Mouse (Mus musculus) gastrocnemius, postnatal 36 days (tissue): ENCODE results near the gene Dock4. TPM values are rescaled to one million over a fixed set of nuclear protein-coding genes. Genes with fewer than 3 reads are reported as not detected.

Experiments
- DNase-seq, 2 experiments: peaks; one replicate each; pipeline ENCODE4 v3.0.0; 2022
- intact Hi-C: fragments of 180-260 bp; cut with DNase I; formaldehyde crosslinking; loops from one replicate; pipeline ENCODE4 v1.15.1; 2025
- total RNA-seq, 2 experiments: library from RNA; stranded (reverse); gene quantifications; 2 replicates each; pipeline ENCODE4 v1.2.3; 2021

Dock4 gene
- total RNA-seq, 2 experiments from 2014 or later: 10.4 to 11.6 TPM

DNA sequence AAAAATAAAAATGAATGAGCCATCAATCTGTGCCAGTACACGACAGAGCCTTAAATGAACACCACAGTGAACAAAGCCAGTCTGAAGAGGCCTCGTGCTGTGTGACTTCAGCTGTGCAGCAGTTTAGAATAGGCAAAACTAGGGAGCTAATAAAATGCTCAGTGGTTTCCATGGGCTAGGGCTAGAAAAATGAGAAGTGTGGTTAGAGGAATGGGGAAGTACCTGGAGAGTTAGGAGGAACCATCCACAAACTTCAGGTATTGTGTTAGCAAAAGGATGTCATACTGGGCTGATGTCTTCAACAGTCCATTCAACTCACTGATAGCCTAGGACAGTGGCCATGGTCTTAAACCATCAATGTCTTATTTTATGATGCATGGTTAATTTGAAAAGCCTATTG, 263.3 kb downstream of the Dock4 start:
- intact Hi-C loops: no loop called here
- DNase-seq: no peak

DNA sequence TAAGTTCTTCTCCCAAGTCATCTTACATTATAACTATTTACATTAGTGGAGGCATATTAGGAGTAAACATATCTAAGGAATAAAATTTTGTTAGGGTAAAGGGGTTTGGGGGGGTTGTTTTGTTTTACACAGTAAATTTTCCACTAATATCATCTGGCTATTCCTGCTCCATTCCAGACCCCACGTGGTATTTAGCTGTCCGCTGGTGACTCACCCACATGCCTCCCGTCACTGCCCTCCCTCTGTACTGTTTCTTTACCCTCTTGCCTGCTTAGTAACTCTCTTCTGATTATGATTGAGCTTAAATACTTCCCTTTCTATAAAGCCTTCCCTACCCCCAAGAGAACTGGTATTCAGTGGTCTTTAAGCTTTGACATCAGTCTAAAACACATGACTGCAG, 266.5 kb downstream of the Dock4 start:
- intact Hi-C loops: no loop called here
- DNase-seq: no peak

- no peak for DNase-seq
- intact Hi-C loops: no loop called here
Measured at GRCm38 (mm10) chr12:40714288-40714687, 268.5 kb downstream of the Dock4 start.

DNA sequence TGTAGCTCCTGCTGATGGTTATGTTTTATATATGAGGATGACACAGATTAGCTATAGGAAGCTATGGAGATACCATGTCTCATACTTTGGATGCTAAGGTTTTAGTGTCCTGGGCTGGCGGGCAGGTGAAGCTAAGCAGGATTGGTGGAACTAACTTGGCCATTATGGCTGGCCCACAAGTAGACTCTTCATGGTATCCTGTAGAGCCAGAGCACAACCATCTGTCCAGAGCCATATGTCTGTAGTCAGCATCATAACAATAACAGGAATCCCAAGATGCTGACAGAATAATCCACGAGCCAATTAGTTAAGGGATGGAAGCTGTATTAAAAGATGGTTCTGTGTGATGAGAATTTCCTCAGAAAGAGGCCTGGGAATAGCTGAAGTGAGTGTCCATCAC, 269.4 kb downstream of the Dock4 start:
- intact Hi-C loops: no loop called here
- no peak for DNase-seq

DNA sequence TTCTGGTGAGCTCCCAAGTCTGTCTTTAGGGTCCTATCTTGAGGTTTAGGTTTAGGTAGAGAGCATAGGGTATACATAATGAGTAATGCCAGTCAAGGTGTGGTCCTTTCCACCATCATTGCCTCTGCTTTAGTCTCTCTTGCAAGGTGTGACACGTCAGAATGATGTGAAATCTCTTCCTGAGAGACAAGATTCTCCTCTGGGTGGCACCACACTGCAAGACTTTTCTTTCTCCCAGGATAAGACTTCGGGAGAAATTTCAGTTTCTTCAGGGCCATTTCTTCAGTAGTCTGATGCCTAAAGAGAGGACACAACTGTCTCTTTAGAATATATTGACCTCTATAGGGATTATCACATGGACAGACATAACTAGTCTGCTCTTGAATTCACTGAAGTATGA, 282.6 kb downstream of the Dock4 start:
- intact Hi-C loops: no loop called here
- DNase-seq: no peak

DNA sequence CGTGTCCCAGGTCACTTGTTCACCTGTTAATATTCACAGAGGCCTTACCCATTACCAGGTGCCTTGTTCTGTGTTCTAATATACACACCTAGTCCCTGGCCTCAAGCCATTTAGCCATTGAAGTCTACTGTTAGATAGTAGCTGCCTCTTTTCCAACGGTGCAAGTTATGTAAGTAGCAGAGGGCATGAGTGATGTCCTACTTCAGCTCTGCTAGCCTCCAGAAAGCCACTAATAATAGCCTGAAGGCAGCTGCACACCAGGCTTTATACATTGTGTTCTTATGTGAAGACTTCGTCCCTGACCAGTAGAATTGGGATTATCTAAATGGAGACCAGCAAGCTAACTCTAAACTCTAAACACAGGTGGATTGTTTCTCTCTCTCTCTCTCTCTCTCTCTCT, 285.0 kb downstream of the Dock4 start:
- intact Hi-C loops: no loop called here
- no peak for DNase-seq

- intact Hi-C loops: no loop called here
- no peak for DNase-seq
Measured at GRCm38 (mm10) chr12:40745501-40745900, 299.7 kb downstream of the Dock4 start.

- no peak for DNase-seq
- intact Hi-C loops: no loop called here
Measured at GRCm38 (mm10) chr12:40746081-40746480, 300.3 kb downstream of the Dock4 start.

- intact Hi-C loops: no loop called here
- DNase-seq: no peak
Measured at GRCm38 (mm10) chr12:40759281-40759680, 313.5 kb downstream of the Dock4 start.

- no peak for DNase-seq
- intact Hi-C loops: no loop called here
Measured at GRCm38 (mm10) chr12:40767258-40767816, 321.6 kb downstream of the Dock4 start.

- intact Hi-C loops: no loop called here
Measured at GRCm38 (mm10) chr12:40773091-40773490, 327.3 kb downstream of the Dock4 start.

DNA sequence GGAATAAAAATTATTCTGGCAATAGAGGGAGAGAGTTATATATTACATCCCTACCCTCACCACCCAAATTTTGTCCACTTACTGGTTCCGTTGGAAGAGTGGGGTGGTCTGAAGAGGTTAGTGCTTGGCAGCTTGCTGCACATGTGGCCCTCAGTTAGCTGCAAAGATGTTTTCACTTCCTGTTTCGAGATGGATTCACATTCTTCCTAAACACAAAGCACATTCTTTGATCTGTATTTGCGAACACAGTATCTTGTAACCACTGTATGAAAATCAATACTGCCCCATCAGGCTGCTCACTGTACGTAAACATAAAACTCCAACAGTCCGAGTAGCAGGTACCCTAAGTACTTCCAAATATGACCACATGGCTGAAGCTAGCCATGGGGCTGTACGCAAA, 335.8 kb downstream of the Dock4 start:
- no peak for DNase-seq
- intact Hi-C loops: no loop called here

More at GRCm38 (mm10) chr12:40773091-40773490, 327.3 kb downstream of the Dock4 start:
- no peak for DNase-seq

DNA sequence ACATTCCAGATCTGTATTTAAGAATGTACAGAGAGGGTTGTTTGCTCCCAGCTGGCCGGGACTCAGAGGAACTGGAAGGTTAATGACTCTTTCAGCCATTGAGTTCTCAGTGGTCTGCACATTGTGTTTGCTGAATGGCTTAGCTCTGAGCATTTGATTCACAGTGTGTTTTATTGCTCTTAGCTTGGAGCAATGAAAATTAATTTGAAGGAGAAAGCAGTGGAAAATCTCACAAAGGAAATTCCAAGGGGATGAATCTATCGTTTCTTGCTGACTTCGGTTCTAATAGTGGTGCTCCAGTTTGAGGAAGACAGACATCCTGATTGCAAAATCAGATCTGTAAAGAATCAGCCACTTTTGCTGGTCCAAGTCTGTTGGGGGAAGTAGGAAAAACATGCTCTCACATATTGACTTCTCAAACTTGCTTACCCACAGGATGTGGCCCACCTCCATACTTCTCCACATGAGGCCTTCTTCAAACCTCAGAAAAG, 342.9 kb downstream of the Dock4 start:
- no peak for DNase-seq
- intact Hi-C loops: no loop called here

- DNase-seq: no peak
- intact Hi-C loops: no loop called here
Measured at GRCm38 (mm10) chr12:40789379-40790361, 343.9 kb downstream of the Dock4 start.

DNA sequence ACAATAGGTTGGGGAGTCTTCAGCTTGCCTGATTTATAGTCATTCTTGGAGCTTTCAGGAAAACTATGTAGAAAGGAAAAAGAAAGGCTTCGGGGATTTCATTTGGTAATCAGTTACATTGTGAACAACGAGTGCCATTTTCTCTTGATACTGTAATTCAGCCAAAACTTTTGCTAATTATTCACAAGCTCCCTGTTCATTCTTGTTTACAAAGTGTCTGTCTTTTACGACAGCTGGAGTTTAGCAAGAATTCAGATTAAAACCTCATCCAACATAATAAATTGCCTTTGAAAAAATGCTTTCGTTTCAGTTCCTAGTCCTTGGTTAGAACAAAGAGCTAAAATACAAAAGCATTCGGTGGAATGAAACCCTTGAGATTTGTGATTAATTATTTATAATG, 345.5 kb downstream of the Dock4 start:
- intact Hi-C loops: no loop called here
- DNase-seq: no peak

GRCm38 (mm10) chr12:40792184-40792650, 346.5 kb downstream of the Dock4 start:
- no peak for DNase-seq

DNA sequence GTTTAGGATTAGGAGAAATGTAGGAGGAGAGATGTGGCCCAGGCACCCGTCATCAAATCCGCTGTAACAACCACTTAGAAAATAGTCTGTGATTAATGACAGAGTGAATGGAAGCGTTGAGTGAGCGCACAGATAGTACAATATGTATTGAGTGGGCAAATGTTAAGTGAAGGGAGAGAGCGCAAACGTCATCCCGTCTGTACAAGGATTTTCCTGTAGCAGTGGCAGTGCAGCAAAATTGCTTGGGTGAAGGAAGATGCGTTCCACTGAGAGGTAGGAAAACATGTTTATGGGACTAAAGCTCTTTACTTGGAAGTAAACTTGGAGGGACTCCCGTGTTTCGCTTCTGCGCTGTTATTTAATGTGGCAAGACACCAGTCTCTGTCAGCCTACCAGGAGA, 348.3 kb downstream of the Dock4 start:
- intact Hi-C loops: no loop called here
- DNase-seq: no peak

More at GRCm38 (mm10) chr12:40792184-40792650, 346.5 kb downstream of the Dock4 start:
- intact Hi-C loops: no loop called here

DNA sequence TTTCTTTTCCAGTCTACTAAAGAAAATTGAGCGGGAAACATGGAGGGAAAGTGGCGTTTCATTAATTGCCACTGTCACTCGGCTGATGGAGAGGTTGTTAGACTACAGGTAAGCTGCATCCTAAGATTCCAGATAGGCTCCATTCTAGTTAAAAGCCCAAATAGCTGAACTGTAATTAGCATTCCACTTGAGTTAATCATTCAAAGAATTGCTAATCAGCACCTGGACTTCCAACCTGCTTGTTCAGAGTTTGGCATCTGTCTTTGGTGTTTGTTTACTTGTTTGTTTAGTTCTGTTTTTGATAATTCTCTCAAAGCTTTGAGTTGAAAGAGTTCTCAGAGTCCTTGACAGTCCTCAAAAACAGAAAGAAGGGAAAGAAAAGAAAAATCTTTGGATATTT, 349.0 kb downstream of the Dock4 start:
- DNase-seq: no peak
- intact Hi-C loops: no loop called here

DNA sequence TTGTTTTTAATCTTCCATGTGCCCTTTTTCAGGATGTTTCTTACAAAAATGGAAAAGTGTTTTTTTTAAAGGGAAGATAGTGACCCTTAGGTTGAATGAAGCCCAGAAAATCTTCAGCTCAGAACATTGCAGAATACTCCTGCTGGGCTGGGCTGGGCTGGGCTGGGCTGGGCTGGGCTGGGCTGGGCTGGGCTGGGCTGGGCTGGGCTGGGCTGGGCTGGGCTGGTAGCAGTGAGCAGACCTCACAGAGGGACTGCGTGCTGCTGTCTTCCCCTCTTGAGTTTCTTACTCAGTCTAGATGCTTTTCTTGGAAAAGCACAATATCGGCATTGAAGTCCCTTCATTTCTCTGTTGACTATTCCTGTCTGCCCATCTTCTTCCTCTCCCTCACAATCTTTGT, 350.0 kb downstream of the Dock4 start:
- no peak for DNase-seq
- intact Hi-C loops: no loop called here

- intact Hi-C loops: no loop called here
- no peak for DNase-seq
Measured at GRCm38 (mm10) chr12:40796813-40797491, 351.2 kb downstream of the Dock4 start.
